Mouse (Mus musculus): ENCODE data around the gene Smpd1. TPM values are rescaled to one million over a fixed set of nuclear protein-coding genes. Genes with fewer than 3 reads are reported as not detected.

The Smpd1 gene
- polyA plus RNA-seq, 1 experiment = 28.0 TPM

DNA sequence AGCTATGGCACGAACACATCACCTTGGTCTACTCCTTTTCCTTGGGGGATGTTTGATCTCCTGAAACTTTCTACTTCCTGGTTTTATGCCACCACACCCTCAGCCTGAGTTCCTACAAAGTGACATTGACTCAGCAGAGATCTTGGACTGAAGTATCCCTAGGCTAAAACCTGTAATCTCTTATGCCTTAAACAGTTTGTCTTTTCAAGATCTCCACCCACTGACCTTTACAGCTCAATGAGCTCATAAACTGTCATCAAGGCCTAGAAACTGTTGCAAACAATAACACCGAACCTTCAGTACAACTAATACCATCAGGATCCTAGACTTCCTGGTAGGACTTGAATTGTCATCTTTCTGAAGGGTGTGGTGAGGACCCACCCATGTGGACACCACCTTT, 29.9 kb upstream of the Smpd1 start:
- H3K27ac ChIP-seq (ENCODE audit: insufficient read depth, low read depth, low read length) = no peak overlapping the region
- H3K4me1 ChIP-seq (ENCODE audit: control insufficient read depth, insufficient read depth, low read length) = no peaks in the 10 kb centered on the region
- no peak overlapping the region for H3K4me3 ChIP-seq (ENCODE audit: insufficient read depth, low read length)
- TF ChIP-seq POLR2A (IDR thresholded peaks at IDR 0.05; ENCODE audit: borderline replicate concordance, low read depth, low read length) (no peak), CTCF (IDR thresholded peaks at IDR 0.05; ENCODE audit: low read depth, low read length) (no peak)

DNA sequence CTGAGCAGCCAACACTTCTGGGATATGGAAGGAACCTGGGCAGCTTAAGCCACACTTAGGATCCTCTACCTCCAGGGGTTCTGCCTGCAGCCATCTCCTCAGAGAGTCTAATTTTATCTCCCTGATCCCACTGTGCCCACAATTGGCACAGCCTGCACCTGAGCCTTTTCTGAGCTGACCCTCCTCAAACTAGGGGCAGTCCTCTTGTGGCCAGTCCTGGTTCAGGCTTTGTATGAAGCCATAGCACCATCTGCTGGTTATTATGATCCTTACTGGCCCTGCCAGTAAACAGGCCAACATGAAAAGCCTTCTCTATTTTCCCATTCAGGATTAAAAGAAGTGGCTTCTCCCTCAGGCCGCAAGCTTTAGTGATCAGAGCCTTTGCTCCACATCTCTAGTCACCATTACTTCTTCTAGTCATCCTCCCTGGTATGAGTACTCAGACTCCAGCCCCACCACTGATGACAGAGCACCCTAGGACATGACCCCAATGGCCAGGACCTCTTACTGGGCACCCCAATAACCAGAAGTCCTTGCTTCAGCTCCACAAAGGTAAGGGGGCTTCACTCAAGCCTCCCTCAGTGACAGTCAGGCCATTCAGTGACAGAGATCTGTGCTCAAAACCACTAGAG, 26.7 kb upstream of the Smpd1 start:
- Histone ChIP-seq H3K4me3 (ENCODE audit: insufficient read depth, low read length) (no peak overlapping the region), H3K27ac (ENCODE audit: insufficient read depth, low read depth, low read length) (no peak overlapping the region), H3K4me1 (ENCODE audit: control insufficient read depth, insufficient read depth, low read length) (no peaks in the 10 kb centered on the region)
- TF ChIP-seq POLR2A (IDR thresholded peaks at IDR 0.05; ENCODE audit: borderline replicate concordance, low read depth, low read length) (no peak), CTCF (IDR thresholded peaks at IDR 0.05; ENCODE audit: low read depth, low read length) (0 out of 2 replicates have a peak, but pooled peaks have one; percentile 36)

DNA sequence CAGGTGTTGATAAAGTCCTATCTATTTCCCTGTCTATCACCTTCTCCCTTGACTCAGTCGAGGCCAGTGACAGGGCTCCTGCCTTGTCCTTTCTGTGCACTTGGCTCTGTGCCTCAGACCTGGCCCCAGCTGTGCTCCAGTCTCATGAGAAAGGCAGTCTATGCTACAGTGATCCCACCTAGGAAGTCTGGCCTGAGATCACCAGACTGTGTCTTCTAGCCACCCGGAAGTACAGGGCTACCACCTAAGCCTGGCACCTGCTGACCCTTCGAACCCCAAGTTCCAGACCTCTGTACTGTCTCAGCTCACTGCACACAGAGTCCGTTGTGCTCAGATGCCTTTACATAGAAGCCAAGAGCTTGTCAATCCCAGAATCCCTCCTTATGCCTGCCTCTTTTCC, 26.1 kb upstream of the Smpd1 start:
- Histone ChIP-seq H3K4me3 (ENCODE audit: insufficient read depth, low read length) (no peak overlapping the region), H3K27ac (ENCODE audit: insufficient read depth, low read depth, low read length) (no peak overlapping the region), H3K4me1 (ENCODE audit: control insufficient read depth, insufficient read depth, low read length) (no peaks in the 10 kb centered on the region)
- no peak for TF ChIP-seq CTCF (IDR thresholded peaks at IDR 0.05; ENCODE audit: low read depth, low read length)
- no peak for TF ChIP-seq POLR2A (IDR thresholded peaks at IDR 0.05; ENCODE audit: borderline replicate concordance, low read depth, low read length)

DNA sequence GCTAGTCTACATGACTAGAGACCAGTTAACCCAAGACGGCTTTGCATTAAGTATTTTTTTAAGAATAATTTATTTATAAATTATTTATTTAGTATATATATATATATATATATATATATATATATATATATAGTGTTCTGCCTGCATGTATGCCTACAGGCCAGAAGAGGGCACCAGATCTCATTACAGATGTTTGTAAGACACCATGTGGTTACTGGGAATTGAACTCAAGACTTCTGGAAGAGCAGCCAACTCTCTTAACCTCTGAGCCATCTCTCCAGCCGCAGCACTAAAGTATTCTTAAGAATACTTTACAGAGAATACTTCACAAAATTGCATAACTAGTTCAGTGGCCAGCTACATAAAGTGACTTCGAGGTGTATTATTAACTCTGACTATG, 20.0 kb upstream of the Smpd1 start:
- TF ChIP-seq POLR2A (IDR thresholded peaks at IDR 0.05; ENCODE audit: borderline replicate concordance, low read depth, low read length) (no peak), CTCF (IDR thresholded peaks at IDR 0.05; ENCODE audit: low read depth, low read length) (no peak)
- H3K4me3 ChIP-seq (ENCODE audit: insufficient read depth, low read length) = no peak overlapping the region

DNA sequence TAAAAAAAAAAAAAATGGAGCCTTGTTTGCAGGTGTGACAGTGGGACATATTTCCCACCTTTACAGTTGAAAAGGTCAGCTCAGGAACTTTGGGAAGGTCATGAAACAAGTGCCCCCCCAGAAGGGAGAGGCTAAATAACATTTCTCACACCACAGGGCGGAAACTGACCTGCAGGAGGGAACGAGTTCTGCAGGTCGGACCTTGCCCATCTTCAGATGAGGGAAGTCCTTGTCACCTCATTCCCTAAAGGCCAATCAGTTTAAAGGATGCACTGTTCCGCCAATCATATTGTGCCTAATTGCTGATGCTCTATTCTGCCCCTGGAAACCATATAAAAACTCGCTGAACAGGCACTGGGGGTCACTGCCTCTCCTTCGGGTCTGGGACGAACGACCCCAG, 8.2 kb upstream of the Smpd1 start:
- no peaks in the 10 kb centered on the region for H3K4me1 ChIP-seq (ENCODE audit: control insufficient read depth, insufficient read depth, low read length)
- H3K4me3 ChIP-seq (ENCODE audit: insufficient read depth, low read length) = no peak overlapping the region
- TF ChIP-seq POLR2A (IDR thresholded peaks at IDR 0.05; ENCODE audit: borderline replicate concordance, low read depth, low read length) (no peak), CTCF (IDR thresholded peaks at IDR 0.05; ENCODE audit: low read depth, low read length) (no peak)
- no peak overlapping the region for H3K27ac ChIP-seq (ENCODE audit: insufficient read depth, low read depth, low read length)

More for the DNA sequence above, 20.0 kb upstream of the Smpd1 start:
- Histone ChIP-seq H3K4me1 (ENCODE audit: control insufficient read depth, insufficient read depth, low read length) (0 out of 2 replicates have a peak, but pooled peaks cover 2% of the 10 kb centered on the region), H3K27ac (ENCODE audit: insufficient read depth, low read depth, low read length) (no peak overlapping the region)

GRCm38 (mm10) chr7:105547970-105548369, 6.2 kb upstream of the Smpd1 start:
- TF ChIP-seq POLR2A (IDR thresholded peaks at IDR 0.05; ENCODE audit: borderline replicate concordance, low read depth, low read length) = no peak
- TF ChIP-seq CTCF (IDR thresholded peaks at IDR 0.05; ENCODE audit: low read depth, low read length) = no peak
- H3K4me1 ChIP-seq (ENCODE audit: control insufficient read depth, insufficient read depth, low read length) = no peaks in the 10 kb centered on the region
- H3K4me3 ChIP-seq (ENCODE audit: insufficient read depth, low read length) = no peak overlapping the region
- no peak overlapping the region for H3K27ac ChIP-seq (ENCODE audit: insufficient read depth, low read depth, low read length)

DNA sequence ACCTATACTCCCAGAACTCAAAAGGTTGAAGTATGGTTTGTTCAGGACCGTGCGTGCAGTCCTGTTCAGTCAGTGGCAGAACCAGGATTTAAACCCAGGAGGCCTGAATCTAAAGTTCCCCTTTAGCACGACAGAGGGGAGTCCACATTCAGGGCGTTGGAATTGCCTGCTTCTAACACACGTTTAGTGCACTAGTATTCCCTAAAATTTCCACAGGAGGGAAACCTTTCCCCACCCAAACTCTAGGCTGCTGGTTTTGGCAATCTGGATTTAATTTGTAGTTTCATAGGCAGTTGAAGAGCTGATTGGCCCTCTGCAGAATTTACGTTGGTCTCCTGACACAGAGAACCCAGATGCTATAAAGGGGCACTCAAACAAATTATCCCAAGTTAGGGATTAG, 5.1 kb upstream of the Smpd1 start:
- Histone ChIP-seq H3K4me3 (ENCODE audit: insufficient read depth, low read length) (no peak overlapping the region), H3K27ac (ENCODE audit: insufficient read depth, low read depth, low read length) (no peak overlapping the region), H3K4me1 (ENCODE audit: control insufficient read depth, insufficient read depth, low read length) (peaks cover 4% of the 10 kb centered on the region; the same call in 1 of the 2 replicates)
- no peak for TF ChIP-seq CTCF (IDR thresholded peaks at IDR 0.05; ENCODE audit: low read depth, low read length)
- TF ChIP-seq POLR2A (IDR thresholded peaks at IDR 0.05; ENCODE audit: borderline replicate concordance, low read depth, low read length) = no peak

DNA sequence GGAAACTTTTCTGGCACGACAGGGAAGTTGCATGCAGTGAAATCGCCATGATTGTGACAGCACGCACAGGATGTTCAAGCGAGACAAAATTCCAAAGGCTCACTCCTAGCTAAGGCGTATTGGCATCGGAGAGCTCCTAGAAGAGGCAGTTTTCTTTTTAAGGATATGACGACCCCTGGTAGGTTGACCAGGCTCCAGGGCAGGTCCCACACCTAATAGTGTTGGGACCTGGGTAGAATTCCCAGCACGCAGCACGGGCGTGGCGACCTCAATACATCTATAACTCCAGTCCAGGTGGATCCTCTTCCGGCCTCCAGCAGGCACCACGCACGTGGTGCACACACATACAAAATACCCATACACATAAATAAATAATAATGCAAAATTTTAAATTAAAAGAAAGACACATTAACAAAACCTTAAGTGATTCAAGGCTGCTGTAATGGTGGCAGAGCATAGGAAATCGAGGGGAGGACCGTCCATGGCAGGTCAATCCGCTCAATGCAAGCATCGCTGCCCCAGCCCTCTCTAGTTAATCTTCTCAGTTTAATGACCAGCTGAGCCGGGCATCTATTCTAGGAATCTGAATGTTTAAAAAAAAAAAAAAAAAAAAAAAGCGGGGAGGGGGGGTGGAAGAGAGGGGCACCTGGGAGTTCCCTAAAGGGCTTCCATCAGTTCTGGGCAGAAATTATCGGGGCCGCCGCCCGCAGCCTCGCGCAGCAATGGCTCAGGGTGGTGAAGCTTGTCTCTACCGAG, 526 bp upstream of the Smpd1 start:
- Histone ChIP-seq H3K27ac (ENCODE audit: insufficient read depth, low read depth, low read length) (no peak overlapping the region), H3K4me3 (ENCODE audit: insufficient read depth, low read length) (peak overlapping the region; percentile 74), H3K4me1 (ENCODE audit: control insufficient read depth, insufficient read depth, low read length) (peaks cover 4% of the 10 kb centered on the region; the same call in 1 of the 2 replicates)
- TF ChIP-seq CTCF (IDR thresholded peaks at IDR 0.05; ENCODE audit: low read depth, low read length) = no peak
- no peak for TF ChIP-seq POLR2A (IDR thresholded peaks at IDR 0.05; ENCODE audit: borderline replicate concordance, low read depth, low read length)

DNA sequence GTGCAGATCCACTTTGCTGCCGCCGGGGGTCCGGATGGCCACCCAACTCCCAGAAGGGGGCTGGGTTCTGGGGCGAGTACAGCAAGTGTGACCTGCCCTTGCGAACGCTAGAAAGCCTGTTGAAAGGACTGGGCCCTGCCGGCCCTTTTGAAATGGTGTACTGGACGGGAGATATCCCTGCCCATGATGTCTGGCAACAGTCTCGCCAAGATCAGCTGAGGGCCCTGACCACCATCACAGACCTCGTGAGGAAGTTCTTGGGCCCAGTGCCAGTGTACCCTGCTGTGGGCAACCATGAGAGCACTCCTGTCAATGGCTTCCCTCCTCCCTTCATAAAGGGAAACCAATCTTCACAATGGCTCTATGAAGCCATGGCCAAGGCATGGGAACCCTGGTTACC, 1.4 kb downstream of the Smpd1 start:
- no peak for TF ChIP-seq POLR2A (IDR thresholded peaks at IDR 0.05; ENCODE audit: borderline replicate concordance, low read depth, low read length)
- no peak for TF ChIP-seq CTCF (IDR thresholded peaks at IDR 0.05; ENCODE audit: low read depth, low read length)
- Histone ChIP-seq H3K4me1 (ENCODE audit: control insufficient read depth, insufficient read depth, low read length) (peaks cover 4% of the 10 kb centered on the region; the same call in 1 of the 2 replicates), H3K27ac (ENCODE audit: insufficient read depth, low read depth, low read length) (no peak overlapping the region), H3K4me3 (ENCODE audit: insufficient read depth, low read length) (no peak overlapping the region)

DNA sequence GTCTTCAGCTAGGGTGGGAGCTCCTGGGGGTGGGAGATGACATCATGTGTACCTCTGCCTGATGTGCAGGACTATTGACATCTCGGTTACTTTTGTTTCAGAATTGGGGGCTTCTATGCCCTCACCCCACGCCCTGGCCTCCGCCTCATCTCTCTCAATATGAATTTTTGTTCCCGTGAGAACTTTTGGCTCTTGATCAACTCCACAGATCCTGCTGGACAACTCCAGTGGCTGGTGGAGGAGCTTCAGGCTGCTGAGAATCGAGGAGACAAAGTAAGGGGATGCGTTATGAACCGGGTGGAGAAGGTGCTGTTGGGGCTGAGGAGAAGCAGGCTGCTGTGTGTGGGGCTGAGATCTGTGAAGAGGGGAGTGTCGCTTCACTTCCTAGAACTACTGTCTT, 2.2 kb downstream of the Smpd1 start:
- no peak for TF ChIP-seq POLR2A (IDR thresholded peaks at IDR 0.05; ENCODE audit: borderline replicate concordance, low read depth, low read length)
- no peak for TF ChIP-seq CTCF (IDR thresholded peaks at IDR 0.05; ENCODE audit: low read depth, low read length)
- Histone ChIP-seq H3K4me1 (ENCODE audit: control insufficient read depth, insufficient read depth, low read length) (peaks cover 4% of the 10 kb centered on the region; the same call in 1 of the 2 replicates), H3K27ac (ENCODE audit: insufficient read depth, low read depth, low read length) (no peak overlapping the region), H3K4me3 (ENCODE audit: insufficient read depth, low read length) (no peak overlapping the region)
